Mouse (Mus musculus) forebrain, embryonic 16.5 days (tissue): ENCODE results near the gene Bcar3. TPM values are rescaled to one million over a fixed set of nuclear protein-coding genes. Genes with fewer than 3 reads are reported as not detected.

ENCODE experiments used
- ATAC-seq: fragments of 200-750 bp; cut with Nextera tagmentation; 2 replicates; pipeline ENCODE4 v1.8.0; 2017; ENCODE audit warnings: mild to moderate bottlenecking, moderate library complexity
- H3K27ac ChIP-seq: fragments of 300-500 bp; sonication (generic); 2 replicates; pipeline ENCODE4 v1.5.1; 2014; ENCODE audit warnings: low read length, control low read depth
- H3K27me3 ChIP-seq: fragments of 300-500 bp; sonication (generic); replicated peaks from 2 replicates; pipeline ENCODE4 v1.6.1; 2014; ENCODE audit warnings: low read length; ENCODE audit not compliant: control insufficient read depth, insufficient read depth
- H3K36me3 ChIP-seq: fragments of 300-500 bp; sonication (generic); 2 replicates; pipeline ENCODE4 v1.6.1; 2014; ENCODE audit not compliant: control insufficient read depth, insufficient read depth
- H3K4me1 ChIP-seq: fragments of 300-500 bp; sonication (generic); replicated peaks from 2 replicates; pipeline ENCODE4 v1.6.1; 2014; ENCODE audit warnings: low read length; ENCODE audit not compliant: control insufficient read depth, insufficient read depth
- H3K4me2 ChIP-seq: fragments of 300-500 bp; sonication (generic); 2 replicates; pipeline ENCODE4 v1.6.1; 2014; ENCODE audit warnings: mild to moderate bottlenecking, low read length, control low read depth
- H3K4me3 ChIP-seq: fragments of 300-500 bp; sonication (generic); replicated peaks from 2 replicates; pipeline ENCODE4 v1.5.1; 2014; ENCODE audit warnings: mild to moderate bottlenecking, low read length, control low read depth
- H3K9ac ChIP-seq: fragments of 300-500 bp; sonication (generic); replicated peaks from 2 replicates; pipeline ENCODE4 v1.6.1; 2014; ENCODE audit warnings: low read depth, low read length, control low read depth
- H3K9me3 ChIP-seq: fragments of 300-500 bp; sonication (generic); 2 replicates; pipeline ENCODE4 v1.6.1; 2016; ENCODE audit warnings: low read length; ENCODE audit not compliant: control insufficient read depth
- WGBS: fragments of 180-500 bp; shearing (Covaris S2); extraction: QIAGEN DNeasy Blood & Tissue Kit; methylation state at CpG from one replicate; pipeline ENCODE4 v1.1.7; 2014; 5-methylcytosine and 5-hydroxymethylcytosine counted together
- polyA plus RNA-seq: library from polyadenylated mRNA; unstranded; fragments of >200 nt; fragmentation: Nextera tagmentation; extraction: Ambion mirVana; gene quantifications from 2 replicates; pipeline ENCODE4 v1.2.1, GENCODE M21; 2015

The Bcar3 gene
- polyA plus RNA-seq, 1 experiment from 2014 or later = 5.3 TPM

- peaks cover 30% of the 10 kb centered on the region for H3K4me1 ChIP-seq
- H3K36me3 ChIP-seq = peaks cover 1% of the 10 kb centered on the region
- no peak overlapping the region for H3K9ac ChIP-seq
- H3K4me3 ChIP-seq = no peak overlapping the region
- no peak overlapping the region for H3K27ac ChIP-seq
- H3K4me2 ChIP-seq = no peak overlapping the region
- ATAC-seq = no peak
- H3K27me3 ChIP-seq = no peaks in the 10 kb centered on the region
- no peaks in the 10 kb centered on the region for H3K9me3 ChIP-seq
- 81% methylated on average over 7 of the region's 7 CpGs for WGBS
Observed at GRCm38 (mm10) chr3:122290696-122291095, 3.2 kb upstream of the Bcar3 start.

- Histone ChIP-seq H3K9me3 (no peaks in the 10 kb centered on the region), H3K4me2 (peak overlapping the region; percentile 86), H3K27ac (no peak overlapping the region), H3K4me3 (peak overlapping the region; percentile 92), H3K27me3 (no peaks in the 10 kb centered on the region), H3K36me3 (no peaks in the 10 kb centered on the region), H3K4me1 (peaks cover 30% of the 10 kb centered on the region), H3K9ac (peak overlapping the region; percentile 97)
- WGBS = 33% methylated on average over 12 of the region's 12 CpGs
- ATAC-seq = no peak
Observed at GRCm38 (mm10) chr3:122291828-122292227, 2.1 kb upstream of the Bcar3 start.

GRCm38 (mm10) chr3:122292300-122293222 lies 1.4 kb upstream of the Bcar3 start:
- H3K4me3 ChIP-seq = peak overlapping the region; percentile 92
- peak; percentile 43 for ATAC-seq
- peak overlapping the region; percentile 86 for H3K4me2 ChIP-seq
- H3K27ac ChIP-seq = peak overlapping the region; percentile 99
- no peaks in the 10 kb centered on the region for H3K9me3 ChIP-seq
- WGBS = 5% methylated on average over 54 of the region's 54 CpGs
- H3K36me3 ChIP-seq = no peaks in the 10 kb centered on the region
- H3K4me1 ChIP-seq = peaks cover 30% of the 10 kb centered on the region
- peak overlapping the region; percentile 97 for H3K9ac ChIP-seq
- no peaks in the 10 kb centered on the region for H3K27me3 ChIP-seq

- peak overlapping the region; percentile 99 for H3K27ac ChIP-seq
- peak overlapping the region; percentile 97 for H3K9ac ChIP-seq
- H3K36me3 ChIP-seq = no peaks in the 10 kb centered on the region
- no peaks in the 10 kb centered on the region for H3K9me3 ChIP-seq
- H3K4me2 ChIP-seq = peak overlapping the region; percentile 86
- peak overlapping the region; percentile 92 for H3K4me3 ChIP-seq
- under 1% methylated on average over 84 of the region's 105 CpGs for WGBS
- H3K27me3 ChIP-seq = no peaks in the 10 kb centered on the region
- ATAC-seq = peak; percentile 41
- H3K4me1 ChIP-seq = peaks cover 30% of the 10 kb centered on the region
Observed at GRCm38 (mm10) chr3:122293223-122293953, 548 bp upstream of the Bcar3 start.

GRCm38 (mm10) chr3:122295511-122295910 lies 1.6 kb downstream of the Bcar3 start:
- H3K27ac ChIP-seq = peak overlapping the region; percentile 99
- no peaks in the 10 kb centered on the region for H3K27me3 ChIP-seq
- WGBS = 10% methylated on average over 5 of the region's 5 CpGs
- no peaks in the 10 kb centered on the region for H3K36me3 ChIP-seq
- peaks cover 30% of the 10 kb centered on the region for H3K4me1 ChIP-seq
- no peaks in the 10 kb centered on the region for H3K9me3 ChIP-seq
- H3K4me3 ChIP-seq = no peak overlapping the region
- H3K9ac ChIP-seq = no peak overlapping the region
- ATAC-seq = no peak
- no peak overlapping the region for H3K4me2 ChIP-seq

- H3K27ac ChIP-seq = no peak overlapping the region
- H3K9ac ChIP-seq = no peak overlapping the region
- H3K36me3 ChIP-seq = no peaks in the 10 kb centered on the region
- no peak overlapping the region for H3K4me3 ChIP-seq
- no peaks in the 10 kb centered on the region for H3K27me3 ChIP-seq
- H3K4me1 ChIP-seq = peaks cover 22% of the 10 kb centered on the region
- no peak overlapping the region for H3K4me2 ChIP-seq
- no peak for ATAC-seq
- no peaks in the 10 kb centered on the region for H3K9me3 ChIP-seq
- 44% methylated on average over 5 of the region's 5 CpGs for WGBS
Observed at GRCm38 (mm10) chr3:122296979-122297378, 3.0 kb downstream of the Bcar3 start.

- H3K4me1 ChIP-seq = no peaks in the 10 kb centered on the region; the same call in 1 of the 2 replicates
- H3K9me3 ChIP-seq = no peaks in the 10 kb centered on the region
- H3K27ac ChIP-seq = no peak overlapping the region; the same call in 1 of the 2 replicates
- no peaks in the 10 kb centered on the region for H3K36me3 ChIP-seq
- H3K4me2 ChIP-seq = no peak overlapping the region
- H3K4me3 ChIP-seq = no peak overlapping the region
- ATAC-seq = peak; percentile 70
- 0 out of 2 replicates have a peak overlapping the region, but pooled peaks have one; percentile 6 for H3K9ac ChIP-seq
- 67% methylated on average over 9 of the region's 9 CpGs for WGBS
- H3K27me3 ChIP-seq = no peaks in the 10 kb centered on the region
Observed at GRCm38 (mm10) chr3:122300983-122301919, 7.3 kb downstream of the Bcar3 start.

GRCm38 (mm10) chr3:122304560-122304959 lies 10.6 kb downstream of the Bcar3 start:
- Histone ChIP-seq H3K9ac (no peak overlapping the region), H3K4me2 (no peak overlapping the region), H3K4me1 (no peaks in the 10 kb centered on the region), H3K36me3 (no peaks in the 10 kb centered on the region), H3K27me3 (no peaks in the 10 kb centered on the region; the same call in 1 of the 2 replicates), H3K4me3 (no peak overlapping the region), H3K27ac (no peak overlapping the region), H3K9me3 (no peaks in the 10 kb centered on the region)
- 82% methylated on average over 4 of the region's 4 CpGs for WGBS
- no peak for ATAC-seq
